Mouse (Mus musculus) adrenal gland, postnatal 10 days (tissue): ENCODE data around the gene Sec63. TPM values are rescaled to one million over a fixed set of nuclear protein-coding genes. Genes with fewer than 3 reads are reported as not detected.
A peak's percentile ranks its signal among the peaks of the same experiment; 100 is the strongest.

Experiments used
- DNase-seq: peaks from one replicate; pipeline ENCODE4 v3.0.0; 2021; ENCODE audit warnings: mixed read lengths
- total RNA-seq, 2 experiments: library from RNA; stranded (reverse); gene quantifications; 2 replicates each; pipeline ENCODE4 v1.2.3; 2021

The Sec63 gene
- total RNA-seq, 2 experiments from 2014 or later, result 40.8 to 45.6 TPM

GRCm38 (mm10) chr10:42827155-42827554 lies 65.9 kb downstream of the Sec63 start:
- DNase-seq, result peak; percentile 28

- no peak for DNase-seq
Observed at GRCm38 (mm10) chr10:42830007-42830406, 68.7 kb downstream of the Sec63 start.

GRCm38 (mm10) chr10:42830409-42830808 lies 69.1 kb downstream of the Sec63 start:
- DNase-seq, result no peak

- no peak for DNase-seq
Observed at GRCm38 (mm10) chr10:42832677-42833076, 71.4 kb downstream of the Sec63 start.

GRCm38 (mm10) chr10:42833871-42834727 lies 72.8 kb downstream of the Sec63 start:
- no peak for DNase-seq

GRCm38 (mm10) chr10:42838106-42838505 lies 76.8 kb downstream of the Sec63 start:
- DNase-seq, result no peak

GRCm38 (mm10) chr10:42838736-42839135 lies 77.4 kb downstream of the Sec63 start:
- no peak for DNase-seq

GRCm38 (mm10) chr10:42840036-42840435 lies 78.7 kb downstream of the Sec63 start:
- no peak for DNase-seq

GRCm38 (mm10) chr10:42841531-42842195 lies 80.4 kb downstream of the Sec63 start:
- no peak for DNase-seq

- peak; percentile 89 for DNase-seq
Observed at GRCm38 (mm10) chr10:42842358-42842757, 81.1 kb downstream of the Sec63 start.

GRCm38 (mm10) chr10:42843416-42843815 lies 82.1 kb downstream of the Sec63 start:
- peak; percentile 50 for DNase-seq

- no peak for DNase-seq
Observed at GRCm38 (mm10) chr10:42845480-42845879, 84.2 kb downstream of the Sec63 start.

- DNase-seq, result no peak
Observed at GRCm38 (mm10) chr10:42848179-42849080, 87.1 kb downstream of the Sec63 start.

- no peak for DNase-seq
Observed at GRCm38 (mm10) chr10:42849081-42849400, 87.7 kb downstream of the Sec63 start.

GRCm38 (mm10) chr10:42854838-42855237 lies 93.5 kb downstream of the Sec63 start:
- no peak for DNase-seq

GRCm38 (mm10) chr10:42855250-42855649 lies 94.0 kb downstream of the Sec63 start:
- DNase-seq, result no peak

- no peak for DNase-seq
Observed at GRCm38 (mm10) chr10:42856574-42856973, 95.3 kb downstream of the Sec63 start.

- DNase-seq, result no peak
Observed at GRCm38 (mm10) chr10:42857021-42857420, 95.7 kb downstream of the Sec63 start.

GRCm38 (mm10) chr10:42859781-42860158 lies 98.5 kb downstream of the Sec63 start:
- no peak for DNase-seq

- DNase-seq, result peak; percentile 47
Observed at GRCm38 (mm10) chr10:42860159-42860911, 99.0 kb downstream of the Sec63 start, which contains the start of gene Scml4. Gene Scml4 (plus strand): TSS chr10:42860370.

GRCm38 (mm10) chr10:42861446-42861845 lies 100.2 kb downstream of the Sec63 start:
- DNase-seq, result no peak
